Mouse (Mus musculus) hindlimb bud, embryonic 11.5 days (tissue): ENCODE measurements around the gene Olfr734.

Experiments
- DNase-seq: peaks from one replicate; pipeline ENCODE4 v3.0.0-alpha.2; 2012; ENCODE audit warnings: low read depth, low spot score; ENCODE audit errors: extremely low spot score

Olfr734 gene

GRCm38 (mm10) chr14:50326661-50327060 lies at the start of gene Olfr734:
Gene Olfr734, minus strand, starts transcription at chr14:50326761.
- no peak for DNase-seq

GRCm38 (mm10) chr14:50363561-50363960 lies 37.0 kb upstream of the Olfr734 start:
- DNase-seq: no peak

DNA sequence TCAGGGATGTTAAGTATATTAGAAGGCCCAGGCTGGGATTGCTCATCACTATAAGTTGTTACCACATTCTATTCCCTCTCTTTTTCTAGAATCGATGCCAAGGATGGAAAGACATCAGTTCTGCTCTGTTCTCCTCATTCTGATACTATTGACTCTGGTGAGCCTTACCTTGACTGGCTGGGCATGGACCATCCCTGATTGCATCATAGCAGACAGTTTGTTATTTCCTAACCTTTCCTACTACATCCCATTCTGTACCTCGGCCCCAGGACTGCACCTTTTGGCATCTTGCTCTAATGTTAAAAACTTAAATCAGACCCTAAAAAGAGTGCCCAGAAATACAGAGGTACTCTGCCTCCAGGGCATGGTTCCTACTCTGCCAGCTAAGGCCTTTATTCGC lies 33.9 kb upstream of the Olfr734 start:
- no peak for DNase-seq

GRCm38 (mm10) chr14:50357593-50357992 lies 31.0 kb upstream of the Olfr734 start, which contains the start of gene Tlr11:
Gene Tlr11, plus strand, starts transcription at chr14:50357914.
- DNase-seq: no peak

GRCm38 (mm10) chr14:50356725-50357124 lies 30.2 kb upstream of the Olfr734 start:
- DNase-seq: no peak

DNA sequence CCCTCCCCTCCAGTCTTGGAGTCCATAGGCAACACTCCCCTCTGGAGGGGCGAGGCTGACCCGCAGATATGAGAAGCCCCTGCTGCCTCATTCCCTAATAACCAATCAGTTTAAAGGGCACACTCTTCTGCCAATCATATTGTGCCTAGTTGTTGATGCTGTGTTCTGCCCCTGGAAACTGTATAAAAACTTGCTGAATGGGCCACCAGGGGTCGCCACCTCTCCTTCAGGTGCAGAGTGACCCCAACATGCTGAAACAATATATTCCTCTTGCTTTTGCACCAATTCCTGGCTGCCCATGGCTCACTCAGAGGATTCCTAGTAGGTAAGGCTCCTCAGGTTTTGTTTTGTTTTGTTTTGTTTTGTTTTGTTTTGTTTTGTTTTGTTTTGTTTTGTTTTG lies 25.9 kb upstream of the Olfr734 start:
- no peak for DNase-seq

- DNase-seq: no peak
Measured at GRCm38 (mm10) chr14:50348796-50349195, 22.2 kb upstream of the Olfr734 start, which contains the start of gene Olfr735. Gene Olfr735, minus strand, starts transcription at chr14:50348872.

GRCm38 (mm10) chr14:50301422-50301821 lies 25.1 kb downstream of the Olfr734 start, which contains the start of gene Olfr733:
Gene Olfr733, minus strand, starts transcription at chr14:50301522.
- no peak for DNase-seq

- no peak for DNase-seq
Measured at GRCm38 (mm10) chr14:50284106-50284505, 42.5 kb downstream of the Olfr734 start, which contains the start of gene Olfr732. Gene Olfr732, minus strand, starts transcription at chr14:50284206.
